Comparison of ENCODE assay signal across 8 mouse cellular contexts in the genomic region with DNA sequence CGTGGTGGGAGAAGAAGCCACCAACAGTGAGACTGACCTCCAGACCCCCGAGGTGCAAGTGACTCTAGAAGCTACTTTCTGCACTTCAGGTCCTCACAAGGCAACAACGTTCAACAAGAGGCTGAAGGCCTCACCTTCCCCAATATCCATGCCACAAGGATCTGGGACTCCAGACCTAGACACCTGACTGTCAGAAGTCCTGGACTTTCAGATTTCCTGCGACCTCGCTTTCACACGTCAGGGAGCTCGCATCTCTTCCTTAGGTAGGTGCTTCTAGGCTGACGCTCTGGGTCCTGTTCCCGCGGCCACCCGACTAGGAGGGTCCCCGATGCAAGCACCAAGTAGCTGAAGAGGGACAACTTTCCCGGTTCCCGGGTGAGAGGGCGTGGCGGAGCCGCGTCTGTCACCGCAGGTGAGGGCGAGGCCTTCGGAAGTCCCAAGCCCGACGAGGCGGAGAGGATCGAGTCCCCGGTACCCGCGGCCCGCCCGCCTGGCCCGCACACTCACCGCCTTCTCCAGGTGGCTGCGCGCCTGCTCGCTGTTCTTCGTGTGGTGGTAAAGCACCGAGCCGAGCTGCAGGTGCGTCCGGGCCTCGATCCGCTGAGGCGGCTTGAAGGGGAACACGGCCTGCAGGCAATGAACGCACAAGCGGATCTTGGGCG. TPM values are rescaled to one million over a fixed set of nuclear protein-coding genes. Genes with fewer than 3 reads are reported as not detected.
DNase-seq lines count a peak whose midpoint lies in the region; ATAC-seq and TF ChIP-seq lines count a peak whose summit lies in the region.

No protein-coding gene starts in this region.

- H3K9ac ChIP-seq in liver, postnatal 0 days (replicated peaks) = peak overlapping the region; percentile 99

- no peak for TF ChIP-seq EP300 in liver, postnatal 0 days (IDR thresholded peaks at IDR 0.05; ENCODE audit: low read depth)

- H3K27me3 ChIP-seq in liver, postnatal 0 days (ENCODE audit: insufficient read depth, low read length) = no peaks in the 10 kb centered on the region

- intact Hi-C loops in gastrocnemius, adult 2 months (cut with DNase I) = no loop called here

- peaks cover 48% of the 10 kb centered on the region for H3K4me1 ChIP-seq in liver, postnatal 0 days (ENCODE audit: insufficient read depth)
- H3K4me1 ChIP-seq in olfactory bulb, adult 2 months (ENCODE audit: control insufficient read depth, insufficient read depth, low read length) = peaks cover 10% of the 10 kb centered on the region

- TF ChIP-seq CTCF in gastrocnemius, adult 2 months (IDR thresholded peaks at IDR 0.05) = no peak
- TF ChIP-seq CTCF in liver, postnatal 0 days (IDR thresholded peaks at IDR 0.05; ENCODE audit: low read depth) = no peak
- no peak for TF ChIP-seq CTCF in olfactory bulb, adult 2 months (IDR thresholded peaks at IDR 0.05; ENCODE audit: insufficient read depth, low read depth, low read length)

- ATAC-seq in erythroid progenitor cell, adult 5-6 weeks (replicated peaks; ENCODE audit: low FRiP score, poor library complexity, severe bottlenecking) = peak; percentile 49
- ATAC-seq in inflammation-experienced regulatory T-cells, adult 6 months = peak; percentile 6
- ATAC-seq in liver, postnatal 0 days = peak; percentile 48

- under 1% methylated on average over 45 of the region's 47 CpGs for WGBS in liver, postnatal 0 days (ENCODE audit: insufficient replicate concordance)
- under 1% methylated on average over 47 of the region's 47 CpGs for WGBS in olfactory bulb, adult 2 months

- peak overlapping the region; percentile 99 for H3K4me3 ChIP-seq in gastrocnemius, adult 2 months
- H3K4me3 ChIP-seq in liver, postnatal 0 days (ENCODE audit: low read depth, low read length) = peak overlapping the region; percentile 98
- peak overlapping the region; percentile 61 for H3K4me3 ChIP-seq in olfactory bulb, adult 2 months (ENCODE audit: insufficient read depth, low read depth, low read length)

- peak overlapping the region; percentile 96 for H3K4me2 ChIP-seq in liver, postnatal 0 days (ENCODE audit: low read depth, low read length)

- H3K9me3 ChIP-seq in liver, postnatal 0 days (ENCODE audit: low read length) = no peaks in the 10 kb centered on the region

- no peak for TF ChIP-seq POLR2A in olfactory bulb, adult 2 months (IDR thresholded peaks at IDR 0.05; ENCODE audit: insufficient read depth, low read depth, low read length)

- H3K27ac ChIP-seq in gastrocnemius, adult 2 months = peak overlapping the region; percentile 99
- H3K27ac ChIP-seq in liver, postnatal 0 days (ENCODE audit: low read depth) = peak overlapping the region; percentile 77
- peak overlapping the region; percentile 27 for H3K27ac ChIP-seq in olfactory bulb, adult 2 months (ENCODE audit: insufficient read depth, low read depth, low read length)

- DNase-seq in gastrocnemius, adult 2 months = no peak
- DNase-seq in gastrocnemius, postnatal 10 days = no peak
- peak; percentile 29 for DNase-seq in ES-CJ7 (ENCODE audit: low read depth, low spot score)
- DNase-seq in liver, postnatal 0 days = peak; percentile 63
- DNase-seq in ovary, postnatal 10 days (ENCODE audit: low spot score) = no peak

- H3K36me3 ChIP-seq in liver, postnatal 0 days (replicated peaks; ENCODE audit: insufficient read depth, low read length) = peaks cover 3% of the 10 kb centered on the region; the same call in 1 of the 2 replicates

RNA-seq across cellular contexts. Expression of gene Mau2, which starts 0.5 kb away (rescaled TPM):
- total RNA-seq in gastrocnemius, adult 2 months (2021) = 10 to 100 TPM; 24.8 to 31.0 TPM
- 10 to 100 TPM; 27.8 to 30.9 TPM for total RNA-seq in gastrocnemius, postnatal 10 days (2021)
- total RNA-seq in erythroid progenitor cell, adult 5-6 weeks (2015; ENCODE audit: low replicate concordance) = 27.2 and 35.3 TPM in 2 replicates
- total RNA-seq in erythroid progenitor cell, adult 5-6 weeks (2017; ENCODE audit: low replicate concordance) = 39.1 and 39.2 TPM in 2 replicates
- 10 to 100 TPM; 35.3 to 56.2 (median 45.5) TPM for polyA plus RNA-seq in inflammation-experienced regulatory T-cells, adult 6 months (2017; shearing (Covaris generic))
- 11.1 and 12.2 TPM in 2 replicates for polyA plus RNA-seq in liver, postnatal 0 days (2015; fragmentation: Nextera tagmentation; extraction: Ambion mirVana)
- polyA plus RNA-seq in olfactory bulb, adult 2 months (2012; ENCODE audit: insufficient read depth, insufficient read length, low replicate concordance, missing spikeins) = not detected in 2 replicates

RNA-seq across cellular contexts. Expression of gene Sugp1, which starts 0.6 kb away (rescaled TPM):
- total RNA-seq in gastrocnemius, adult 2 months (2021) = 10 to 100 TPM; 16.8 to 21.0 TPM
- total RNA-seq in gastrocnemius, postnatal 10 days (2021) = 10 to 100 TPM; 20.2 to 22.5 TPM
- 15.9 and 20.1 TPM in 2 replicates for total RNA-seq in erythroid progenitor cell, adult 5-6 weeks (2015; ENCODE audit: low replicate concordance)
- total RNA-seq in erythroid progenitor cell, adult 5-6 weeks (2017; ENCODE audit: low replicate concordance) = 21.0 and 24.9 TPM in 2 replicates
- polyA plus RNA-seq in inflammation-experienced regulatory T-cells, adult 6 months (2017; shearing (Covaris generic)) = 10 to 100 TPM; 38.0 to 52.9 (median 52.6) TPM
- polyA plus RNA-seq in liver, postnatal 0 days (2015; fragmentation: Nextera tagmentation; extraction: Ambion mirVana) = 11.7 and 11.8 TPM in 2 replicates
- polyA plus RNA-seq in olfactory bulb, adult 2 months (2012; ENCODE audit: insufficient read depth, insufficient read length, low replicate concordance, missing spikeins) = not detected in 2 replicates

RNA-seq across cellular contexts. Expression of gene Tm6sf2, which starts 30.7 kb away (rescaled TPM):
- 1 to 10 TPM in 1 of 2 experiments, under 1 TPM in 1; 0.33 to 1.0 TPM for total RNA-seq in gastrocnemius, adult 2 months (2021)
- total RNA-seq in gastrocnemius, postnatal 10 days (2021) = not detected
- total RNA-seq in erythroid progenitor cell, adult 5-6 weeks (2015; ENCODE audit: low replicate concordance) = 1.3 TPM in 1 of 2 replicates, not detected in the other
- not detected in 2 replicates for total RNA-seq in erythroid progenitor cell, adult 5-6 weeks (2017; ENCODE audit: low replicate concordance)
- under 1 TPM in 2 of 3 experiments, not detected in 1; 0.59 to 0.94 TPM for polyA plus RNA-seq in inflammation-experienced regulatory T-cells, adult 6 months (2017; shearing (Covaris generic))
- polyA plus RNA-seq in liver, postnatal 0 days (2015; fragmentation: Nextera tagmentation; extraction: Ambion mirVana) = 32.5 and 38.7 TPM in 2 replicates
- not detected in 2 replicates for polyA plus RNA-seq in olfactory bulb, adult 2 months (2012; ENCODE audit: insufficient read depth, insufficient read length, low replicate concordance, missing spikeins)

RNA-seq across cellular contexts. Expression of gene Hapln4, which starts 41.2 kb away (rescaled TPM):
- total RNA-seq in gastrocnemius, adult 2 months (2021) = under 1 TPM in 1 of 2 experiments, not detected in 1; 0.08 TPM
- under 1 TPM; 0.07 to 0.36 TPM for total RNA-seq in gastrocnemius, postnatal 10 days (2021)
- total RNA-seq in erythroid progenitor cell, adult 5-6 weeks (2015; ENCODE audit: low replicate concordance) = not detected in 2 replicates
- total RNA-seq in erythroid progenitor cell, adult 5-6 weeks (2017; ENCODE audit: low replicate concordance) = not detected in 2 replicates
- not detected for polyA plus RNA-seq in inflammation-experienced regulatory T-cells, adult 6 months (2017; shearing (Covaris generic))
- polyA plus RNA-seq in liver, postnatal 0 days (2015; fragmentation: Nextera tagmentation; extraction: Ambion mirVana) = 0.02 TPM in 1 of 2 replicates, not detected in the other
- not detected in 2 replicates for polyA plus RNA-seq in olfactory bulb, adult 2 months (2012; ENCODE audit: insufficient read depth, insufficient read length, low replicate concordance, missing spikeins)

RNA-seq across cellular contexts. Expression of gene Gatad2a, which starts 45.8 kb away (rescaled TPM):
- 10 to 100 TPM; 26.5 to 32.6 TPM for total RNA-seq in gastrocnemius, adult 2 months (2021)
- 10 to 100 TPM; 40.4 to 46.5 TPM for total RNA-seq in gastrocnemius, postnatal 10 days (2021)
- total RNA-seq in erythroid progenitor cell, adult 5-6 weeks (2015; ENCODE audit: low replicate concordance) = 42.8 and 46.9 TPM in 2 replicates
- 47.5 and 48.0 TPM in 2 replicates for total RNA-seq in erythroid progenitor cell, adult 5-6 weeks (2017; ENCODE audit: low replicate concordance)
- 10 to 100 TPM; 20.1 to 29.0 (median 23.2) TPM for polyA plus RNA-seq in inflammation-experienced regulatory T-cells, adult 6 months (2017; shearing (Covaris generic))
- 19.5 and 20.7 TPM in 2 replicates for polyA plus RNA-seq in liver, postnatal 0 days (2015; fragmentation: Nextera tagmentation; extraction: Ambion mirVana)
- polyA plus RNA-seq in olfactory bulb, adult 2 months (2012; ENCODE audit: insufficient read depth, insufficient read length, low replicate concordance, missing spikeins) = not detected in 2 replicates

Comparison
In these comparisons a context has a peak if more than half of its experiments do, and no peak if none do; other contexts are left out.
1. DNase-seq: peak in ES-CJ7 (single experiment) and liver, postnatal 0 days (single experiment); none in gastrocnemius, adult 2 months (single experiment), gastrocnemius, postnatal 10 days (single experiment) and ovary, postnatal 10 days (single experiment).
2. H3K27ac ChIP-seq: peak in every context shown above with its lines; median percentile 99 in gastrocnemius, adult 2 months; 77 in liver, postnatal 0 days; 27 in olfactory bulb, adult 2 months.
3. Peak in every context shown above with its lines, with median percentiles within 50 percentile points of each other: H3K4me3 ChIP-seq and ATAC-seq.